Mouse (Mus musculus) left cerebral cortex, adult 9 months (tissue): Measurements from ENCODE around the gene Tmem121.
A peak's percentile ranks its signal among the peaks of the same experiment; 100 is the strongest.

Experiments used
- DNase-seq, 2 experiments: peaks; one replicate each; pipeline ENCODE4 v3.0.0; 2022; ENCODE audit warnings: low spot score in 2 of 2

Tmem121 gene

GRCm38 (mm10) chr12:113185442-113186291 is at the start of gene Tmem121:
Gene Tmem121, plus strand, starts transcription at chr12:113185930.
- DNase-seq: no peak

- DNase-seq: no peak
Observed at GRCm38 (mm10) chr12:113136492-113137020, 49.2 kb upstream of the Tmem121 start.

- no peak for DNase-seq
Observed at GRCm38 (mm10) chr12:113137260-113138213, 48.2 kb upstream of the Tmem121 start.

GRCm38 (mm10) chr12:113138291-113138690 is 47.4 kb upstream of the Tmem121 start:
- DNase-seq: no peak

GRCm38 (mm10) chr12:113138901-113139864 is 46.5 kb upstream of the Tmem121 start:
- DNase-seq: no peak

- DNase-seq: peak; percentile 93
Observed at GRCm38 (mm10) chr12:113139908-113140615, 45.7 kb upstream of the Tmem121 start, which contains the start of gene Crip2. Gene Crip2, plus strand, starts transcription at chr12:113140236.

- DNase-seq: no peak
Observed at GRCm38 (mm10) chr12:113140616-113141411, 44.9 kb upstream of the Tmem121 start.

GRCm38 (mm10) chr12:113141531-113141973 is 44.2 kb upstream of the Tmem121 start:
- DNase-seq: no peak

GRCm38 (mm10) chr12:113142021-113142975 is 43.4 kb upstream of the Tmem121 start:
- no peak for DNase-seq

- DNase-seq: no peak
Observed at GRCm38 (mm10) chr12:113143164-113143563, 42.6 kb upstream of the Tmem121 start.

GRCm38 (mm10) chr12:113144001-113144756 is 41.6 kb upstream of the Tmem121 start:
- DNase-seq: no peak

GRCm38 (mm10) chr12:113144886-113145285 is 40.8 kb upstream of the Tmem121 start:
- no peak for DNase-seq

- no peak for DNase-seq
Observed at GRCm38 (mm10) chr12:113145591-113145990, 40.1 kb upstream of the Tmem121 start.

- peak in 1 of 2 experiments; percentile 89 for DNase-seq
Observed at GRCm38 (mm10) chr12:113146112-113147057, 39.3 kb upstream of the Tmem121 start, which contains the start of gene Crip1. Gene Crip1, plus strand, starts transcription at chr12:113146316.

- no peak for DNase-seq
Observed at GRCm38 (mm10) chr12:113147481-113147880, 38.2 kb upstream of the Tmem121 start.

GRCm38 (mm10) chr12:113148381-113149035 is 37.2 kb upstream of the Tmem121 start:
- DNase-seq: no peak
